Mouse (Mus musculus): ENCODE measurements around the gene Evl.
"Not testable (repeated sequence)": the region's sequence is repeated elsewhere in the genome, so short reads cannot be mapped to it uniquely, and the experiment has no call there.

The Evl gene

GRCm38 (mm10) chr12:108554120-108554841 is at the start of gene Evl:
Gene Evl, plus strand, starts transcription at chr12:108554720.
- peak; percentile 88 for DNase-seq

- DNase-seq, result no peak
These were observed 48.7 kb upstream of the Evl start for GRCm38 (mm10) chr12:108505846-108506245.

GRCm38 (mm10) chr12:108507046-108507445 is 47.5 kb upstream of the Evl start:
- DNase-seq, result not testable (repeated sequence)

GRCm38 (mm10) chr12:108510571-108510970 is 43.9 kb upstream of the Evl start:
- DNase-seq, result no peak

- no peak for DNase-seq
These were observed 43.5 kb upstream of the Evl start for GRCm38 (mm10) chr12:108511009-108511408.

- DNase-seq, result no peak
These were observed 39.1 kb upstream of the Evl start for GRCm38 (mm10) chr12:108515464-108515863.

- no peak for DNase-seq
These were observed 35.1 kb upstream of the Evl start for GRCm38 (mm10) chr12:108519374-108519773.

GRCm38 (mm10) chr12:108529214-108529613 is 25.3 kb upstream of the Evl start:
- peak; percentile 43 for DNase-seq

GRCm38 (mm10) chr12:108534484-108534883 is 20.0 kb upstream of the Evl start:
- DNase-seq, result no peak

GRCm38 (mm10) chr12:108536461-108536860 is 18.1 kb upstream of the Evl start:
- DNase-seq, result no peak

- peak; percentile 26 for DNase-seq
These were observed 13.4 kb upstream of the Evl start for GRCm38 (mm10) chr12:108541088-108541487.

- no peak for DNase-seq
These were observed 7.9 kb upstream of the Evl start for GRCm38 (mm10) chr12:108546508-108547153.

- no peak for DNase-seq
These were observed 7.2 kb upstream of the Evl start for GRCm38 (mm10) chr12:108547251-108547875.

- no peak for DNase-seq
These were observed 2.8 kb upstream of the Evl start for GRCm38 (mm10) chr12:108551731-108552130.

GRCm38 (mm10) chr12:108553079-108553478 is 1.4 kb upstream of the Evl start:
- DNase-seq, result no peak

- peak; percentile 17 for DNase-seq
These were observed 489 bp downstream of the Evl start for GRCm38 (mm10) chr12:108554861-108555556.

- no peak for DNase-seq
These were observed 3.7 kb downstream of the Evl start for GRCm38 (mm10) chr12:108558194-108558593.

GRCm38 (mm10) chr12:108563238-108563637 is 8.7 kb downstream of the Evl start:
- no peak for DNase-seq

- DNase-seq, result no peak
These were observed 10.5 kb downstream of the Evl start for GRCm38 (mm10) chr12:108564910-108565506.

GRCm38 (mm10) chr12:108579156-108579871 is 24.8 kb downstream of the Evl start:
- DNase-seq, result no peak

GRCm38 (mm10) chr12:108583775-108584174 is 29.3 kb downstream of the Evl start:
- DNase-seq, result no peak

GRCm38 (mm10) chr12:108590131-108590530 is 35.6 kb downstream of the Evl start:
- no peak for DNase-seq
